Mouse (Mus musculus) CH12.LX (cell line): Measurements from ENCODE around the gene Mdm4. TPM values are rescaled to one million over a fixed set of nuclear protein-coding genes. Genes with fewer than 3 reads are reported as not detected.
A peak's percentile ranks its signal among the peaks of the same experiment; 100 is the strongest.

Experiments
- DNase-seq: peaks from one replicate; pipeline ENCODE4 v3.0.0-alpha.2; 2013; ENCODE audit errors: extremely low read depth
- H3K27ac ChIP-seq: 2 replicates; pipeline ENCODE4 v1.5.1; 2012; ENCODE audit warnings: low read depth, mild to moderate bottlenecking, control low read depth, moderate library complexity; ENCODE audit not compliant: insufficient read depth
- H3K27me3 ChIP-seq: replicated peaks from 2 replicates; pipeline ENCODE3; 2012; ENCODE audit warnings: inconsistent platforms
- H3K36me3 ChIP-seq, 2 experiments: replicated peaks in 1 of 2; 2 replicates each; pipeline versions ENCODE3 to v1.6.1; 2012; ENCODE audit warnings: inconsistent platforms in 1 of 2, low read length in 1 of 2, mild to moderate bottlenecking in 1 of 2, mixed read lengths in 1 of 2, moderate library complexity in 1 of 2; ENCODE audit not compliant: control insufficient read depth in 1 of 2, insufficient read depth in 1 of 2
- H3K4me1 ChIP-seq, 2 experiments: 2 replicates each; pipeline ENCODE4 v1.6.1; 2012; ENCODE audit warnings: inconsistent platforms in 1 of 2, moderate library complexity in 1 of 2; ENCODE audit not compliant: insufficient read depth in 2 of 2, control insufficient read depth in 1 of 2
- H3K4me2 ChIP-seq: 2 replicates; pipeline ENCODE4 v1.6.1; 2012; ENCODE audit warnings: low read depth, mild to moderate bottlenecking, control low read depth; ENCODE audit not compliant: poor library complexity, insufficient read depth, severe bottlenecking
- H3K4me3 ChIP-seq, 3 experiments: fragments of 150-350 bp in 1 of 3; sonication (generic) in 1 of 3; replicated peaks in 1 of 3; 2 replicates each; pipeline versions ENCODE3 to v1.5.1; 2011 to 2012; ENCODE audit warnings: low read depth in 2 of 3, low read length in 2 of 3, mild to moderate bottlenecking in 2 of 3, moderate library complexity in 2 of 3, control low read depth in 1 of 3, improper control_type of control experiment in 1 of 3, inconsistent platforms in 1 of 3, mixed read lengths in 1 of 3; ENCODE audit not compliant: poor library complexity in 1 of 3
- H3K79me2 ChIP-seq: replicated peaks from 2 replicates; pipeline ENCODE4 v1.6.1; 2012; ENCODE audit warnings: mild to moderate bottlenecking, moderate library complexity; ENCODE audit not compliant: control insufficient read depth, poor library complexity, insufficient read depth, severe bottlenecking; ENCODE audit errors: extremely low read depth
- H3K9ac ChIP-seq: 2 replicates; pipeline ENCODE4 v1.6.1; 2012; ENCODE audit warnings: low read depth, mild to moderate bottlenecking, control low read depth, moderate library complexity; ENCODE audit not compliant: insufficient read depth
- H3K9me3 ChIP-seq: replicated peaks from 2 replicates; pipeline ENCODE3; 2012; ENCODE audit warnings: low read length, inconsistent platforms, mixed read lengths
- CHD2 ChIP-seq: IDR thresholded peaks from 2 replicates; pipeline ENCODE4 v1.6.1; 2011; ENCODE audit warnings: low read length, improper control_type of control experiment
- CTCF ChIP-seq, 2 experiments: IDR thresholded peaks in 1 of 2; conservative IDR thresholded peaks in 1 of 2; 2 replicates each; pipeline ENCODE4 v1.5.1; 2011 to 2012; ENCODE audit warnings: low read depth in 2 of 2, low read length in 2 of 2, improper control_type of control experiment in 1 of 2, inconsistent platforms in 1 of 2, mild to moderate bottlenecking in 1 of 2, moderate library complexity in 1 of 2
- E2F4 ChIP-seq: IDR thresholded peaks from 2 replicates; pipeline ENCODE4 v1.6.1; 2011; ENCODE audit warnings: low read depth, low read length, improper control_type of control experiment; ENCODE audit not compliant: insufficient replicate concordance
- ELF1 ChIP-seq: IDR thresholded peaks from 2 replicates; pipeline ENCODE4 v1.6.1; 2014; ENCODE audit warnings: low read depth, mild to moderate bottlenecking, inconsistent platforms, low read length, improper control_type of control experiment
- EP300 ChIP-seq: IDR thresholded peaks from 2 replicates; pipeline ENCODE4 v1.6.1; 2011; ENCODE audit warnings: low read length, improper control_type of control experiment
- GABPA ChIP-seq: IDR thresholded peaks from 2 replicates; pipeline ENCODE4 v1.6.1; 2012; ENCODE audit warnings: low read depth, low read length, improper control_type of control experiment, inconsistent platforms; ENCODE audit not compliant: insufficient replicate concordance
- IRF4 ChIP-seq: IDR thresholded peaks from 2 replicates; pipeline ENCODE4 v1.6.1; 2014; ENCODE audit warnings: low read depth, mild to moderate bottlenecking, inconsistent platforms, low read length, improper control_type of control experiment
- JUN ChIP-seq: IDR thresholded peaks from 2 replicates; pipeline ENCODE4 v1.6.1; 2011; ENCODE audit warnings: low read depth, mild to moderate bottlenecking, low read length, improper control_type of control experiment, moderate library complexity; ENCODE audit not compliant: insufficient read depth
- JUND ChIP-seq: conservative IDR thresholded peaks from 2 replicates; pipeline ENCODE4 v1.6.1; 2011; ENCODE audit warnings: low read depth, low read length, improper control_type of control experiment
- MAX ChIP-seq: IDR thresholded peaks from 2 replicates; pipeline ENCODE4 v1.6.1; 2011; ENCODE audit warnings: low read length, improper control_type of control experiment
- MEF2A ChIP-seq: IDR thresholded peaks from 2 replicates; pipeline ENCODE4 v1.6.1; 2014; ENCODE audit warnings: low read depth, mild to moderate bottlenecking, inconsistent platforms, low read length, improper control_type of control experiment, borderline replicate concordance
- MYC ChIP-seq: IDR thresholded peaks from 2 replicates; pipeline ENCODE4 v1.6.1; 2011; ENCODE audit warnings: low read depth, mild to moderate bottlenecking, improper control_type of control experiment, low read length
- NELFE ChIP-seq: IDR thresholded peaks from 2 replicates; pipeline ENCODE4 v1.6.1; 2011; ENCODE audit warnings: low read depth, low read length, improper control_type of control experiment
- NRF1 ChIP-seq: IDR thresholded peaks from 2 replicates; pipeline ENCODE4 v1.6.1; 2014; ENCODE audit warnings: low read depth, mild to moderate bottlenecking, inconsistent platforms, low read length, improper control_type of control experiment, moderate library complexity
- PAX5 ChIP-seq: IDR thresholded peaks from 2 replicates; pipeline ENCODE4 v1.6.1; 2012; ENCODE audit warnings: low read length, inconsistent platforms, mixed read lengths
- SIN3A ChIP-seq: IDR thresholded peaks from 2 replicates; pipeline ENCODE4 v1.6.1; 2012; ENCODE audit warnings: low read length, improper control_type of control experiment, inconsistent platforms
- SMC3 ChIP-seq: IDR thresholded peaks from 2 replicates; pipeline ENCODE4 v1.6.1; 2011; ENCODE audit warnings: low read depth, low read length, improper control_type of control experiment
- TBP ChIP-seq: conservative IDR thresholded peaks from 2 replicates; pipeline ENCODE4 v1.6.1; 2011; ENCODE audit warnings: low read depth, low read length, improper control_type of control experiment
- TCF12 ChIP-seq: IDR thresholded peaks from 2 replicates; pipeline ENCODE4 v1.6.1; 2014; ENCODE audit warnings: low read depth, mild to moderate bottlenecking, inconsistent platforms, low read length, improper control_type of control experiment
- ZC3H11A ChIP-seq: IDR thresholded peaks from 2 replicates; pipeline ENCODE4 v1.6.1; 2012; ENCODE audit warnings: low read depth, mild to moderate bottlenecking, inconsistent platforms, low read length, improper control_type of control experiment
- ZKSCAN1 ChIP-seq: IDR thresholded peaks from 2 replicates; pipeline ENCODE4 v1.6.1; 2012; ENCODE audit warnings: low read depth, inconsistent platforms, low read length, improper control_type of control experiment, borderline replicate concordance
- ZMIZ1 ChIP-seq: IDR thresholded peaks from 2 replicates; pipeline ENCODE4 v1.6.1; 2012; ENCODE audit warnings: low read depth, mild to moderate bottlenecking, inconsistent platforms, low read length, improper control_type of control experiment
- dilution Hi-C: fragments of 300-500 bp; cut with MboI; formaldehyde crosslinking; loops from 2 replicates; pipeline ENCODE4 v1.14.3; 2020; ENCODE audit warnings: low sequenced_read_pairs; ENCODE audit not compliant: extremely low pct_unique_long_range_greater_than_20kb, extremely low pct_ligation_motif_present
- in situ Hi-C: fragments of 300-500 bp; cut with MboI; formaldehyde crosslinking; loops from 3 replicates; pipeline ENCODE4 v1.14.3; 2019; ENCODE audit warnings: low sequenced_read_pairs, low pct_ligation_motif_present, low pct_unique_long_range_greater_than_20kb, mixed read lengths
- polyA plus RNA-seq: library from polyadenylated mRNA; unstranded; fragments of >175 nt; gene quantifications from 2 replicates; pipeline ENCODE4 v1.2.1, GENCODE M21; 2012; ENCODE audit warnings: low read depth; ENCODE audit not compliant: insufficient read length
- total RNA-seq, 2 experiments: library from RNA; depleted of rRNA; stranded (reverse); fragments of 300-350 nt in 1 of 2; fragments of >200 nt in 1 of 2; gene quantifications; 2 replicates each; pipeline ENCODE4 v1.2.3; 2012 to 2014

The Mdm4 gene
- total and polyA plus RNA-seq, 3 experiments: 66.5 to 107 (median 78.9) TPM

DNA sequence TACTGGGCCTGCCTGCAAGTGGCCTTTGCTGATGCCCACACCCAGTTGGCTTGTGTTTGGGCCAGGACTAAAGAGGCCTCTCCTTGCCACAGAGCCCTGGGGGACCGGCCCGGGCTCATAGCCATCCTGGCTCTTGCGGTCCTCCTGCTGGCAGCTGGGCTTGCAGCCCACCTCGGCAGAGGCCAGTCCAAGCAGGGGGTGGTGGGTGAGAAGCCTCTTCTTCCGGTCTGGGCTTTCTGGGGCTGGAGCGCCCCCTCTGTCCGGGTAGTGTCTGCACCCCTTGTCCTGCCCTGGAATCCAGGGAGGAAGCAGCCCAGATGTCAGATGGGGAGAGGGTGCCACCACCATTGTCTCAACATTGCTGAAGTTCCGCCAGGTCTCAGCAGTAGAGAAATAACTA is 91.4 kb downstream of the Mdm4 start:
- no peak for DNase-seq
- Histone ChIP-seq H3K4me1 (no peaks in the 10 kb centered on the region), H3K9me3 (no peaks in the 10 kb centered on the region), H3K27ac (no peak overlapping the region), H3K4me3 (no peak overlapping the region), H3K9ac (no peak overlapping the region), H3K36me3 (no peaks in the 10 kb centered on the region), H3K4me2 (no peak overlapping the region), H3K27me3 (peaks cover 99% of the 10 kb centered on the region), H3K79me2 (no peaks in the 10 kb centered on the region)
- in situ Hi-C loops: no loop called here
- TF ChIP-seq NRF1: no peak
- TF ChIP-seq JUN: no peak
- TF ChIP-seq CTCF (conservative IDR thresholded peaks at IDR 0.05 in 1 of 2, IDR thresholded peaks at IDR 0.05 in 1 of 2; ENCODE audit: low read depth in 2 of 2, low read length in 2 of 2): 0 out of 4 replicates have a peak, but pooled peaks of 1 of the 2 experiments have one; percentile 6
- TF ChIP-seq ZMIZ1: no peak
- dilution Hi-C loops: no loop called here

DNA sequence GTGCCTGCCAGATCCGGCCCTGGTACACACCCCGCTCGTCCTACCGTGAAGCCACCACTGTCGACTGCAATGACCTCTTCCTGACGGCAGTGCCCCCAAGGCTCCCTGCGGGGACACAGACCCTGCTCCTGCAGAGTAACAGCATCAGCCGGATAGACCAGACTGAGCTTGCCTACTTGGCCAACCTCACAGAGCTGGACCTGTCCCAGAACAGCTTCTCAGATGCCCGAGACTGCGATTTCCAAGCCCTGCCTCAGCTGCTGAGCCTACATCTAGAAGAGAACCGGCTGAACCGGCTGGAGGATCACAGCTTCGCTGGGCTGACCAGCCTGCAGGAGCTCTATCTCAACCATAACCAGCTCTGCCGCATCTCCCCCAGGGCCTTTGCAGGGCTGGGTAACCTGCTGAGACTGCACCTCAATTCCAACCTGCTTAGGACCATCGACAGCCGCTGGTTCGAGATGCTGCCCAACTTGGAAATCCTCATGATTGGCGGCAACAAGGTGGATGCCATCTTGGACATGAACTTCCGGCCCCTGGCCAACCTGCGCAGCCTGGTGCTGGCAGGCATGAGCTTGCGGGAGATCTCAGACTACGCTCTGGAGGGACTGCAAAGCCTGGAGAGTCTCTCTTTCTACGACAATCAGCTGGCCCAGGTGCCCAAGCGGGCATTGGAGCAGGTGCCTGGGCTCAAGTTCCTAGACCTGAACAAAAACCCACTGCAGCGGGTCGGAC is 92.9 kb downstream of the Mdm4 start:
- TF ChIP-seq MEF2A (no peak), CTCF (conservative IDR thresholded peaks at IDR 0.05 in 1 of 2, IDR thresholded peaks at IDR 0.05 in 1 of 2; ENCODE audit: low read depth in 2 of 2, low read length in 2 of 2) (no peak), ZC3H11A (no peak), IRF4 (no peak), MAX (no peak), E2F4 (no peak), NRF1 (no peak), ZKSCAN1 (no peak), NELFE (no peak), GABPA (no peak), TBP (no peak), PAX5 (no peak), TCF12 (no peak), CHD2 (no peak), EP300 (no peak), MYC (no peak), SMC3 (no peak), SIN3A (no peak), JUND (no peak), ELF1 (no peak)
- no peak overlapping the region for H3K4me2 ChIP-seq
- no peak overlapping the region for H3K27ac ChIP-seq
- dilution Hi-C loops: no loop called here
- in situ Hi-C loops: no loop called here
- H3K4me1 ChIP-seq: no peaks in the 10 kb centered on the region
- H3K36me3 ChIP-seq: no peaks in the 10 kb centered on the region
- no peak overlapping the region for H3K4me3 ChIP-seq
- no peak overlapping the region for H3K9ac ChIP-seq
- no peak for DNase-seq
- H3K9me3 ChIP-seq: no peaks in the 10 kb centered on the region
- peaks cover 99% of the 10 kb centered on the region for H3K27me3 ChIP-seq
- no peaks in the 10 kb centered on the region for H3K79me2 ChIP-seq
